Mouse (Mus musculus): ENCODE measurements around the gene Sod1. TPM values are rescaled to one million over a fixed set of nuclear protein-coding genes. Genes with fewer than 3 reads are reported as not detected.
"Not testable (repeated sequence)": the region's sequence is repeated elsewhere in the genome, so short reads cannot be mapped to it uniquely, and the experiment has no call there.

Gene Sod1
- polyA plus RNA-seq, 1 experiment from 2014 or later, result 1,109 TPM

- H3K4me3 ChIP-seq, result no peak overlapping the region
- no peak overlapping the region for H3K27ac ChIP-seq
- WGBS, result 96% methylated on average over 4 of the region's 4 CpGs
- peaks cover 91% of the 10 kb centered on the region for H3K36me3 ChIP-seq
- no peak for DNase-seq (ENCODE audit: low spot score)
- no peaks in the 10 kb centered on the region for H3K27me3 ChIP-seq (ENCODE audit: insufficient read depth, poor library complexity, severe bottlenecking)
- peaks cover 8% of the 10 kb centered on the region; the same call in 1 of the 2 replicates for H3K4me1 ChIP-seq (replicated peaks)
- no peaks in the 10 kb centered on the region for H3K9me3 ChIP-seq
Measured at GRCm38 (mm10) chr16:90241875-90242274, 21.3 kb downstream of the Sod1 start.

- 69% methylated on average over 17 of the region's 17 CpGs for WGBS
- no peak for DNase-seq (ENCODE audit: low spot score)
- Histone ChIP-seq H3K4me1 (replicated peaks) (peaks cover 8% of the 10 kb centered on the region; the same call in 1 of the 2 replicates), H3K36me3 (peaks cover 97% of the 10 kb centered on the region), H3K27ac (no peak overlapping the region), H3K9me3 (no peaks in the 10 kb centered on the region), H3K27me3 (ENCODE audit: insufficient read depth, poor library complexity, severe bottlenecking) (no peaks in the 10 kb centered on the region), H3K4me3 (no peak overlapping the region)
Measured at GRCm38 (mm10) chr16:90242426-90243304, 22.1 kb downstream of the Sod1 start.

GRCm38 (mm10) chr16:90250099-90250498, 29.5 kb downstream of the Sod1 start:
- H3K36me3 ChIP-seq, result peaks cover 99% of the 10 kb centered on the region
- DNase-seq (ENCODE audit: low spot score), result no peak
- no peaks in the 10 kb centered on the region for H3K4me1 ChIP-seq (replicated peaks)
- no peaks in the 10 kb centered on the region for H3K27me3 ChIP-seq (ENCODE audit: insufficient read depth, poor library complexity, severe bottlenecking)
- H3K9me3 ChIP-seq, result no peaks in the 10 kb centered on the region
- H3K4me3 ChIP-seq, result no peak overlapping the region
- H3K27ac ChIP-seq, result no peak overlapping the region
- WGBS, result 90% methylated on average over 7 of the region's 7 CpGs

GRCm38 (mm10) chr16:90251256-90251655, 30.7 kb downstream of the Sod1 start:
- H3K9me3 ChIP-seq; H3K27ac ChIP-seq; H3K27me3 ChIP-seq (ENCODE audit: insufficient read depth, poor library complexity, severe bottlenecking); DNase-seq (ENCODE audit: low spot score); H3K4me3 ChIP-seq; H3K4me1 ChIP-seq (replicated peaks): not testable (repeated sequence)
- H3K36me3 ChIP-seq, result peaks cover 97% of the 10 kb centered on the region
- WGBS, result 90% methylated on average over 3 of the region's 3 CpGs

GRCm38 (mm10) chr16:90252521-90252920, 32.0 kb downstream of the Sod1 start:
- Histone ChIP-seq H3K27ac (no peak overlapping the region), H3K36me3 (peaks cover 97% of the 10 kb centered on the region), H3K9me3 (no peaks in the 10 kb centered on the region), H3K4me3 (no peak overlapping the region), H3K27me3 (ENCODE audit: insufficient read depth, poor library complexity, severe bottlenecking) (no peaks in the 10 kb centered on the region), H3K4me1 (replicated peaks) (no peaks in the 10 kb centered on the region)
- WGBS, result 93% methylated on average over 2 of the region's 2 CpGs
- DNase-seq (ENCODE audit: low spot score), result no peak

- Histone ChIP-seq H3K4me3 (no peak overlapping the region), H3K27me3 (ENCODE audit: insufficient read depth, poor library complexity, severe bottlenecking) (no peaks in the 10 kb centered on the region), H3K9me3 (no peaks in the 10 kb centered on the region), H3K36me3 (peaks cover 87% of the 10 kb centered on the region), H3K4me1 (replicated peaks) (no peaks in the 10 kb centered on the region), H3K27ac (no peak overlapping the region)
- DNase-seq (ENCODE audit: low spot score), result no peak
- 93% methylated on average over 7 of the region's 7 CpGs for WGBS
Measured at GRCm38 (mm10) chr16:90258950-90259349, 38.4 kb downstream of the Sod1 start.

- Histone ChIP-seq H3K9me3 (no peaks in the 10 kb centered on the region), H3K27ac (no peak overlapping the region), H3K4me3 (no peak overlapping the region), H3K27me3 (ENCODE audit: insufficient read depth, poor library complexity, severe bottlenecking) (no peaks in the 10 kb centered on the region), H3K4me1 (replicated peaks) (no peaks in the 10 kb centered on the region), H3K36me3 (peaks cover 80% of the 10 kb centered on the region)
- 96% methylated on average over 5 of the region's 5 CpGs for WGBS
- no peak for DNase-seq (ENCODE audit: low spot score)
Measured at GRCm38 (mm10) chr16:90259623-90260022, 39.1 kb downstream of the Sod1 start.

- no peak for DNase-seq (ENCODE audit: low spot score)
- Histone ChIP-seq H3K9me3 (no peaks in the 10 kb centered on the region), H3K27ac (no peak overlapping the region), H3K4me1 (replicated peaks) (no peaks in the 10 kb centered on the region), H3K36me3 (peaks cover 75% of the 10 kb centered on the region), H3K4me3 (no peak overlapping the region), H3K27me3 (ENCODE audit: insufficient read depth, poor library complexity, severe bottlenecking) (no peaks in the 10 kb centered on the region)
- 94% methylated on average over 4 of the region's 4 CpGs for WGBS
Measured at GRCm38 (mm10) chr16:90260097-90260496, 39.5 kb downstream of the Sod1 start.

- 98% methylated on average over 2 of the region's 2 CpGs for WGBS
- DNase-seq (ENCODE audit: low spot score), result no peak
- no peaks in the 10 kb centered on the region for H3K27me3 ChIP-seq (ENCODE audit: insufficient read depth, poor library complexity, severe bottlenecking)
- H3K36me3 ChIP-seq, result peaks cover 61% of the 10 kb centered on the region
- no peaks in the 10 kb centered on the region for H3K4me1 ChIP-seq (replicated peaks)
- no peaks in the 10 kb centered on the region for H3K9me3 ChIP-seq
- H3K27ac ChIP-seq, result no peak overlapping the region
- H3K4me3 ChIP-seq, result no peak overlapping the region
Measured at GRCm38 (mm10) chr16:90261791-90262190, 41.2 kb downstream of the Sod1 start.

- H3K27me3 ChIP-seq (ENCODE audit: insufficient read depth, poor library complexity, severe bottlenecking), result no peaks in the 10 kb centered on the region
- H3K9me3 ChIP-seq, result no peaks in the 10 kb centered on the region
- H3K36me3 ChIP-seq, result peaks cover 38% of the 10 kb centered on the region
- no peaks in the 10 kb centered on the region for H3K4me1 ChIP-seq (replicated peaks)
- no peak for DNase-seq (ENCODE audit: low spot score)
- H3K27ac ChIP-seq, result no peak overlapping the region
- H3K4me3 ChIP-seq, result no peak overlapping the region
- 89% methylated on average over 5 of the region's 5 CpGs for WGBS
Measured at GRCm38 (mm10) chr16:90264021-90264420, 43.5 kb downstream of the Sod1 start.

- no peak overlapping the region for H3K4me3 ChIP-seq
Measured at GRCm38 (mm10) chr16:90265106-90265505, 44.6 kb downstream of the Sod1 start.

GRCm38 (mm10) chr16:90266581-90266980, 46.0 kb downstream of the Sod1 start:
- H3K36me3 ChIP-seq, result peaks cover 13% of the 10 kb centered on the region
- H3K9me3 ChIP-seq, result no peaks in the 10 kb centered on the region
- H3K27me3 ChIP-seq (ENCODE audit: insufficient read depth, poor library complexity, severe bottlenecking), result no peaks in the 10 kb centered on the region
- H3K4me3 ChIP-seq, result no peak overlapping the region
- 72% methylated on average over 1 of the region's 1 CpGs for WGBS
- no peak for DNase-seq (ENCODE audit: low spot score)
- H3K4me1 ChIP-seq (replicated peaks), result no peaks in the 10 kb centered on the region
- no peak overlapping the region for H3K27ac ChIP-seq

More at GRCm38 (mm10) chr16:90265106-90265505, 44.6 kb downstream of the Sod1 start:
- Histone ChIP-seq H3K4me1 (replicated peaks) (no peaks in the 10 kb centered on the region), H3K36me3 (peaks cover 28% of the 10 kb centered on the region), H3K27ac (no peak overlapping the region), H3K9me3 (no peaks in the 10 kb centered on the region), H3K27me3 (ENCODE audit: insufficient read depth, poor library complexity, severe bottlenecking) (no peaks in the 10 kb centered on the region)
- 85% methylated on average over 1 of the region's 1 CpGs for WGBS
- DNase-seq (ENCODE audit: low spot score), result no peak

GRCm38 (mm10) chr16:90275521-90275920, 55.0 kb downstream of the Sod1 start:
- DNase-seq (ENCODE audit: low spot score), result no peak
- 0 out of 2 replicates have a peak, but pooled peaks cover 13% of the 10 kb centered on the region for H3K36me3 ChIP-seq
- no peak overlapping the region for H3K4me3 ChIP-seq
- no peaks in the 10 kb centered on the region for H3K27me3 ChIP-seq (ENCODE audit: insufficient read depth, poor library complexity, severe bottlenecking)
- H3K9me3 ChIP-seq, result no peaks in the 10 kb centered on the region
- WGBS, result 93% methylated on average over 6 of the region's 6 CpGs
- H3K4me1 ChIP-seq (replicated peaks), result peaks cover 7% of the 10 kb centered on the region
- H3K27ac ChIP-seq, result no peak overlapping the region
